Mouse (Mus musculus): Measurements from ENCODE around the gene Gm3278. TPM values are rescaled to one million over a fixed set of nuclear protein-coding genes. Genes with fewer than 3 reads are reported as not detected.
"Not testable (repeated sequence)": the region's sequence is repeated elsewhere in the genome, so short reads cannot be mapped to it uniquely, and the experiment has no call there.

Gene Gm3278
- total RNA-seq (2021), result not detected

GRCm38 (mm10) chr14:4892116-4892515 lies at the start of gene Gm3278:
Gene Gm3278, plus strand, starts transcription at chr14:4892416.
- DNase-seq (ENCODE audit: extremely low spot score in 1 of 2, low spot score in 2 of 2); intact Hi-C loops (cut with DNase I): not testable (repeated sequence)

- peak in 1 of 2 experiments; percentile 18 for DNase-seq (ENCODE audit: extremely low spot score in 1 of 2, low spot score in 2 of 2)
Measured at GRCm38 (mm10) chr14:4855299-4855980, 36.8 kb upstream of the Gm3278 start, which contains the start of gene Gm3264. Gene Gm3264, plus strand, starts transcription at chr14:4855576.

More at GRCm38 (mm10) chr14:4855299-4855980, 36.8 kb upstream of the Gm3278 start, which contains the start of gene Gm3264:
- intact Hi-C loops (cut with DNase I), result not testable (repeated sequence)

Other genes with a start within 250 kb of the Gm3278 start
- gene Gm3239, start 228.2 kb upstream of the Gm3278 start, total RNA-seq (2021), result not detected
- not detected for gene Gm7876, start 183.2 kb upstream of the Gm3278 start, total RNA-seq (2021)
- under 1 TPM; 0.54 to 0.83 TPM for gene Gm3252, start 165.6 kb upstream of the Gm3278 start, total RNA-seq (2021)
- not detected for gene Gm9602, start 116.1 kb upstream of the Gm3278 start, total RNA-seq (2021)
- not detected for gene Gm3269, start 54.3 kb upstream of the Gm3278 start, total RNA-seq (2021)
- gene Gm3264, start 36.8 kb upstream of the Gm3278 start, total RNA-seq (2021), result 10 to 100 TPM; 19.4 to 20.7 TPM
- not detected for gene Gm8297, start 91.5 kb downstream of the Gm3278 start, total RNA-seq (2021)
- gene Gm3298, start 123.5 kb downstream of the Gm3278 start, total RNA-seq (2021), result not detected
- not detected for gene 4930555G01Rik, start 158.2 kb downstream of the Gm3278 start, total RNA-seq (2021)
- 1 to 10 TPM; 6.0 to 6.8 TPM for gene Gm8281, start 178.6 kb downstream of the Gm3278 start, total RNA-seq (2021)
- gene Gm8279, start 239.1 kb downstream of the Gm3278 start, total RNA-seq (2021), result not detected

All from left cerebral cortex, postnatal 10 days (tissue).